Mouse (Mus musculus): ENCODE measurements around the gene Phc2.

DNA sequence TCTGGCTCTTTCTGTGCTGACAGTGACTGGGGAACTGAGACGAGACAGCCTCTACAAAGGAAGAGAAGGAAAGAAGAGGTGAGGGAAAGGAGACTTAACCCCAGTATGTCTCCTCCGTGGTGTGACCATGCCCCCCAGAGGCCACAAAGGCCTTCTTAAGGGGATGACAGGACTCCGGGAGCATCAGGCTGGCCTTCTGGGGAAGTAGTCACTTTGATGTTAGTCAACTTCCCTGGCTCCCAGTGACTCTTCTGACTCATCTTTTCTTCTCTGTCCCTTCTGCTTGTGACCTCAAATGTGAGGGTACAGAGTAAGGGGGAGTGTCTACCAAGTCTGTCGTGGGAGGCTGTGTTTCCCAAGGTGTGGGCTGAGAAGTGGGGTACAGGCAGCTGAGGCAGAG is 52.9 kb downstream of the Phc2 start:
- TF ChIP-seq CTCF (IDR thresholded peaks at IDR 0.05; ENCODE audit: insufficient read depth, low read length) (0 out of 2 replicates have a peak, but pooled peaks have one; percentile 4), POLR2A (IDR thresholded peaks at IDR 0.05; ENCODE audit: borderline replicate concordance, extremely low read depth, low read depth, low read length) (no peak)
